ENCODE assay signal across 9 mouse cellular contexts in genomic region chr1:136229040-136229373, GRCm38 (mm10). TPM values are rescaled to one million over a fixed set of nuclear protein-coding genes. Genes with fewer than 3 reads are reported as not detected.
A peak's percentile ranks its signal among the peaks of the same experiment; 100 is the strongest.
DNase-seq lines count a peak whose midpoint lies in the region; ATAC-seq and TF ChIP-seq lines count a peak whose summit lies in the region.
"Had no signal": no experiment of that assay in that cellular context is flagged by ENCODE, and none has a peak within 500 bp of the region (broad histone marks: within the 10 kb centered on the region; RNA-seq: fewer than 3 reads in every experiment).

No protein-coding gene starts in this region.

- TF ChIP-seq CTCF in kidney, adult 2 months (conservative IDR thresholded peaks at IDR 0.05; ENCODE audit: insufficient read depth, insufficient read length, low read depth, low read length): no peak

- no peaks in the 10 kb centered on the region for H3K9me3 ChIP-seq in liver, embryonic 16.5 days (replicated peaks; ENCODE audit: control insufficient read depth, low read length)

- DNase-seq in 3134 (ENCODE audit: extremely low read depth, insufficient read length, low spot score) (peak; percentile 29), ES-CJ7 (ENCODE audit: low read depth, low spot score) (peak; percentile 26)
- peak; percentile 85 for DNase-seq in kidney, adult 2 months
- no peak for DNase-seq in thymus, postnatal 36 days
- no peak for DNase-seq in cerebellum, postnatal 14 days
- DNase-seq: cerebellum, postnatal 36 days had no signal

- peak; percentile 22; the same call in 1 of the 2 replicates for ATAC-seq in liver, embryonic 16.5 days (ENCODE audit: low read depth)
- ATAC-seq in granulocyte monocyte progenitor cell, adult 5-6 weeks (replicated peaks; ENCODE audit: poor library complexity, severe bottlenecking): no peak

- H3K36me3 ChIP-seq in kidney, adult 2 months (ENCODE audit: control insufficient read depth, insufficient read depth, low read length): no peaks in the 10 kb centered on the region
- H3K36me3 ChIP-seq in liver, embryonic 16.5 days (ENCODE audit: control insufficient read depth, insufficient read depth): no peaks in the 10 kb centered on the region

- peak overlapping the region; percentile 64 for H3K4me3 ChIP-seq in kidney, adult 2 months (ENCODE audit: insufficient read depth, low read depth, low read length)
- no peak overlapping the region for H3K4me3 ChIP-seq in liver, embryonic 16.5 days (ENCODE audit: low read depth, low read length)

- 30% methylated on average over 6 of the region's 6 CpGs for WGBS in kidney, adult 2 months
- WGBS in liver, embryonic 16.5 days (ENCODE audit: insufficient replicate concordance): 59% methylated on average over 6 of the region's 6 CpGs

- H3K9ac ChIP-seq in liver, embryonic 16.5 days (ENCODE audit: low read depth, low read length): no peak overlapping the region

- no peaks in the 10 kb centered on the region for H3K27me3 ChIP-seq in kidney, adult 2 months (replicated peaks; ENCODE audit: control insufficient read depth, insufficient read depth, low read length)
- peaks cover 34% of the 10 kb centered on the region for H3K27me3 ChIP-seq in liver, embryonic 16.5 days (ENCODE audit: control insufficient read depth, insufficient read depth, low read depth, low read length)

- TF ChIP-seq POLR2A in kidney, adult 2 months (IDR thresholded peaks at IDR 0.05; ENCODE audit: low read depth, low read length): no peak

- peak overlapping the region; percentile 82 for H3K27ac ChIP-seq in kidney, adult 2 months (ENCODE audit: insufficient read depth, low read depth, low read length)
- H3K27ac ChIP-seq in liver, embryonic 16.5 days (ENCODE audit: low read length): peak overlapping the region; percentile 55

- peaks cover 18% of the 10 kb centered on the region for H3K4me1 ChIP-seq in kidney, adult 2 months (ENCODE audit: control insufficient read depth, insufficient read depth, low read length)
- peaks cover 2% of the 10 kb centered on the region; the same call in 1 of the 2 replicates for H3K4me1 ChIP-seq in liver, embryonic 16.5 days (ENCODE audit: control insufficient read depth, low read depth, low read length)

- peak overlapping the region; percentile 42 for H3K4me2 ChIP-seq in liver, embryonic 16.5 days (ENCODE audit: low read depth, low read length)

RNA-seq across cellular contexts. Expression of gene Inava, which starts 5.1 kb away (rescaled TPM):
- polyA plus RNA-seq in kidney, adult 2 months (2012; rRNA removed): 10.5 and 13.5 TPM in 2 replicates
- 0.07 and 0.44 TPM in 2 replicates for polyA plus RNA-seq in liver, embryonic 16.5 days (2015; fragmentation: Nextera tagmentation; extraction: Ambion mirVana)
- total RNA-seq in granulocyte monocyte progenitor cell, adult 5-6 weeks (2014; fragmentation: Nextera tagmentation): not detected in 2 replicates
- total RNA-seq in granulocyte monocyte progenitor cell, adult 5-6 weeks (2017): not detected in 2 replicates
- total RNA-seq: heart, adult 18-20 months had no signal

RNA-seq across cellular contexts. Expression of gene Mroh3, which starts 16.4 kb away (rescaled TPM):
- polyA plus RNA-seq in kidney, adult 2 months (2012; rRNA removed): 0.10 and 0.44 TPM in 2 replicates
- polyA plus RNA-seq in liver, embryonic 16.5 days (2015; fragmentation: Nextera tagmentation; extraction: Ambion mirVana): not detected in 2 replicates
- total RNA-seq in granulocyte monocyte progenitor cell, adult 5-6 weeks (2014; fragmentation: Nextera tagmentation): not detected in 2 replicates
- total RNA-seq in granulocyte monocyte progenitor cell, adult 5-6 weeks (2017): not detected in 2 replicates
- total RNA-seq: heart, adult 18-20 months had no signal

RNA-seq across cellular contexts. Expression of gene Gpr25, which starts 31.7 kb away (rescaled TPM):
- 0.09 and 0.30 TPM in 2 replicates for polyA plus RNA-seq in kidney, adult 2 months (2012; rRNA removed)
- not detected in 2 replicates for polyA plus RNA-seq in liver, embryonic 16.5 days (2015; fragmentation: Nextera tagmentation; extraction: Ambion mirVana)
- total RNA-seq in granulocyte monocyte progenitor cell, adult 5-6 weeks (2014; fragmentation: Nextera tagmentation): not detected in 2 replicates
- not detected in 2 replicates for total RNA-seq in granulocyte monocyte progenitor cell, adult 5-6 weeks (2017)
- total RNA-seq: heart, adult 18-20 months had no signal

Comparison
In these comparisons a context has a peak if more than half of its experiments do, and no peak if none do; other contexts are left out.
1. DNase-seq: peak in 3134 (single experiment), ES-CJ7 (single experiment) and kidney, adult 2 months (single experiment); none in thymus, postnatal 36 days (0 of 2) and cerebellum, postnatal 14 days (0 of 2).